Mouse (Mus musculus) liver, adult (tissue): ENCODE results near the gene Kif16b.

Source experiments
- GATA4 ChIP-seq: IDR thresholded peaks from 2 replicates; pipeline ENCODE4 v1.6.1; 2014; ENCODE audit warnings: mild to moderate bottlenecking, low read length; ENCODE audit not compliant: insufficient replicate concordance

Kif16b gene

GRCm38 (mm10) chr2:142682965-142683709 is 218.2 kb downstream of the Kif16b start:
- TF ChIP-seq GATA4 = no peak

- no peak for TF ChIP-seq GATA4
Measured at GRCm38 (mm10) chr2:142668426-142668825, 232.9 kb downstream of the Kif16b start.

- no peak for TF ChIP-seq GATA4
Measured at GRCm38 (mm10) chr2:142651591-142651990, 249.7 kb downstream of the Kif16b start.

- TF ChIP-seq GATA4 = no peak
Measured at GRCm38 (mm10) chr2:142648023-142648453, 253.3 kb downstream of the Kif16b start.

GRCm38 (mm10) chr2:142646863-142647262 is 254.5 kb downstream of the Kif16b start:
- no peak for TF ChIP-seq GATA4

GRCm38 (mm10) chr2:142641766-142642165 is 259.6 kb downstream of the Kif16b start:
- TF ChIP-seq GATA4 = no peak

GRCm38 (mm10) chr2:142635606-142636304 is 265.6 kb downstream of the Kif16b start:
- no peak for TF ChIP-seq GATA4

GRCm38 (mm10) chr2:142633996-142634559 is 267.3 kb downstream of the Kif16b start:
- TF ChIP-seq GATA4 = no peak

- no peak for TF ChIP-seq GATA4
Measured at GRCm38 (mm10) chr2:142629523-142630312, 271.6 kb downstream of the Kif16b start.

GRCm38 (mm10) chr2:142625756-142626155 is 275.6 kb downstream of the Kif16b start:
- no peak for TF ChIP-seq GATA4

- TF ChIP-seq GATA4 = no peak
Measured at GRCm38 (mm10) chr2:142625101-142625500, 276.2 kb downstream of the Kif16b start.

- no peak for TF ChIP-seq GATA4
Measured at GRCm38 (mm10) chr2:142624254-142624653, 277.1 kb downstream of the Kif16b start.

- TF ChIP-seq GATA4 = no peak
Measured at GRCm38 (mm10) chr2:142621152-142621551, 280.2 kb downstream of the Kif16b start.

GRCm38 (mm10) chr2:142619926-142620325 is 281.4 kb downstream of the Kif16b start:
- no peak for TF ChIP-seq GATA4

GRCm38 (mm10) chr2:142614535-142614934 is 286.8 kb downstream of the Kif16b start:
- no peak for TF ChIP-seq GATA4

- no peak for TF ChIP-seq GATA4
Measured at GRCm38 (mm10) chr2:142612359-142612953, 288.9 kb downstream of the Kif16b start.

- TF ChIP-seq GATA4 = no peak
Measured at GRCm38 (mm10) chr2:142611113-142611512, 290.2 kb downstream of the Kif16b start.
